Mouse (Mus musculus) stomach, postnatal 0 days (tissue): ENCODE data around the gene Magea1.
"Not testable (repeated sequence)": the region's sequence is repeated elsewhere in the genome, so short reads cannot be mapped to it uniquely, and the experiment has no call there.

Experiments
- CTCF ChIP-seq: IDR thresholded peaks from 2 replicates; pipeline ENCODE4 v1.5.1; 2016; ENCODE audit warnings: antibody characterized with exemption, low read depth, mild to moderate bottlenecking, moderate library complexity
- EP300 ChIP-seq: optimal IDR thresholded peaks from 2 replicates; pipeline ENCODE3; 2016; ENCODE audit warnings: antibody characterized with exemption

DNA sequence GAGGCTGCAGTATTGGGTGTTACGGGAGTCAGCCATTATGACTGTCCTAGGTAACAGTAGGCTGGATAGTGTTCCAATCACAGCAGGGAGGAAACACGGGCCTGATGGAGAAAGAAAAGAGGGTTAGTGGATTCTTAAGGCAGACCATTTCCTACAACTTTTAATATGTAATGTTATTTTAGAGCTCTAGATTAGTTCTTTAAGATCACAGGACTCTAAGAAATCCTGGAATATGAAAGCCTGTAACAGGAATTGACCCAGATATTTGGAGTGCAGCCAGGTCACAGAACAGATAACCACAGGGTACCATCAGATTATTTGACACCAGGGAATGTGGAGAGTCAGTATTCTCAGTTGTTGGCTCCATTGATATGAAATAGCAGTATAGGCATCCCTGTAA is at the start of gene Magea1:
- TF ChIP-seq CTCF, EP300: not testable (repeated sequence)
